Mouse (Mus musculus): ENCODE measurements at regions not wholly inside any gene's neighbourhood (a gene's known extent, or its start where the extent isn't known, plus 50 kb on each side); places are given as distances from the start of the nearest gene placed in this dataset.

DNA sequence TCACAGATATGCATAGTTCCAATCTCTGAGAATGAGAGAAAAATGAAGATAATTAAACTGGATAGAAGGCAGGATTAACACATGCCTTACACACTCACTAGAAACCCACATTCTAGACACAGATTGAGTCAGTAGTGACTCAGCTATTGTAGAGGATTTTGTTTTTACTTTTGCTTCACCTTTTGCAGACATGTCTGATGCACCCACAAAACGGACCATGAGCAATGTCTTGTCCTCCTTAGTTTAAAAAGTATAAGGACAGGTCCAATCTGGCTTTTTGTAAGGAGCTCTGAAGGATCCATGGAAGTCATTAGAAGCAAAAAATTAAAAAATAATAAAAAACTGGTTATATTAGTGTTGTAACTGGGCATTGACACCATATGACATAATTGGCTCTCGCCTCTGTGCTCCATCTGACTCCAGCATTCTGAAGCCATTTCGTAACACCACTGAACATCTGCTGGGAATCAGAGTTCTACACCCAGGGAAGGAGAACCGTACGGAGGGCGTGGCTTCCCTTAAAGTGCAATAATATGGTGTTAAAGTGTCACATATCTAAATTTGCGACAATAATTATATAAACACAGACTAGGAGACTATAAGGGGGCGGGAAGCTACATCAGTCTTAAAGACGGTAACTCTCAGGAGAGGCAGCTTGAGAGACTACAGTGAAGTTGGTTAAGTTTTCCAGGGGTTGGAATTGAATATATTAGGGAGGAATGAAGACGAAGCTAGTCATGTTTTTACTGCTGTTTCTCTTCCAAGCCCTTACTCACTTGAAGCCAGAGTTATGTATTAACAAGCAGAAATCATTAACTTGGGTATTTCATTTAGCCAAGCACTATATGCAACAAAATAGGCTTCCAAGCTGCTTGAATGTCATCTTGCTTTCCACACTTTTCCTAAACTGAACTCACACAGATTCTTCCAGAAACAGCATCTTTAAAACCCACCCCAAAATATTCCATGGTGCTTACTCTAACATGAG lies 558.0 kb downstream of the Ebf1 start:
- DNase-seq = no peak

DNA sequence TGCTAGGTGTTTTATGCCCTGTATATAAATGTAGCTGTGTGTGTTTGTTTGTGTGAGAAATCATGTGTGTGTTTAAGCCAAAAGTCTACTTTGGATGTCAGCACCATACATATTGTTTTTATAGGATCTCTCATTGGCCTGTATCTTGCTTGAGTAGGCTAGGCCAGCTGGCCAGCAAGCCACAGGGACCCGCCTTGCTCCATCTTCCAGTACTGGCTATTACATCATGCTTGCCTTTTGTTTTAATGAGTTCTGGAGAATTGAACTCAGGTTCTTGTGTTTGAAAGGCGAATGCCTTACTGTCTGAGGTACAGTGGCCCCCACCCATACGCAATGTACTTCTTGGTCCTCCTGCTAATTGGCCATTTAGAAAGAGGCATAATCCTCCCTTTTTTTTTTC lies 559.9 kb downstream of the Ebf1 start:
- DNase-seq = no peak

- DNase-seq = no peak
Measured at GRCm38 (mm10) chr11:45178036-45178435, 560.9 kb downstream of the Ebf1 start.

- DNase-seq = no peak
Measured at GRCm38 (mm10) chr11:45179019-45179418, 561.9 kb downstream of the Ebf1 start.

DNA sequence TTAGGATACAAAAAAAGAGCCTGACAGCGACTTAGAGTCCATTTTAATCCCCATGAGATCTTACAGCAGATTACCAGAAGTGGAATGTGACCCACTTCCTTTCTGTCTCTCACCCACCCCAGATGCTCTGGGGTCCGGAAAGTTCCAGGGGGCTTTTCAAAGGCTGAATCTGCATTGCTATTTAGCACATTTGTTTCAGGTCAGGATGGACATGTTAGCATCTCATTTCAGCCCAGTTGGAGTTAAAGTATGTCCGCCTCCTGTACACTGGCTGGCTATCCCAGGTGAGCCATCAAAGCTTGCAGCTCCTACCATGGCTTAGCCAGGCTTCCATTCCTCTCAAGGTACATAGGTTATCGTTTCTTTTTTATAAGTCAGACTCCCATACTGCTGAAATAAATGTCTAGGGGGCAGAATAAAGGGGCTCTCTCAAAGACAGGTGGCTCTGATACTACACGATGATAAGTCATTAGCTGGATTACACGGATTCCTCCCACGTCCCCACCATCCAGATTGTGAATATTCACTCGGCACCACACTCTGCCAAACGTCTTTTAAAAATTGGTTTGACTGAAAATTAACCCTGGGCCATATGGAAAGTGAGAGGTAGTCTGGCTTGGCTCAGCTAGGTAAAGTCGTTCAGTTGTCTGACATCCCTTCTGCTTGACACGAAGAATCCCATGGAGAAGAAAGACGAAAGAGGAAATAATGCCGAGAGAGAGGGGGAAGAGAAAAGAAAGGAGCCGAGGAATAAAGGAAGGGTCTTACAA lies 573.7 kb downstream of the Ebf1 start:
- no peak for DNase-seq

GRCm38 (mm10) chr11:45191392-45192189 lies 574.5 kb downstream of the Ebf1 start:
- no peak for DNase-seq

DNA sequence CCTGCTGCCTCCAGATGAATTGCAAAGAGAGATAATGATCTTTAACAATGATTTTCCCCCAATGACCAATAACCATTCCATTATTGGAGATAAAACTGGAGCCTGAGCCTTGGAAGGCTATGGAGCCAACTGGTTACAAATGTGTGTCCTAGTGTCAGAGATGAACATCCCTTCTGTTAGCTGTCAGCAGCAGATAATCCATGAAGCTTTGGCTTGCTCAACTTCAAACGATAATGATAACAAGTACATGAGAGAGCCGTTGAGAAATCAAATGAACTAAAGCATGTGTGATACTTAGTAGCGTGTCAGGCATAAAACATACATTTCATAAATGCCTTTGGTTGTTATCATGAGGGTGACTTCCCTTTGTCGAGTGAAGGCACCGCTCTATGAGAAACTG lies 576.2 kb downstream of the Ebf1 start:
- DNase-seq = no peak

- DNase-seq = no peak
Measured at GRCm38 (mm10) chr11:45199520-45199919, 582.4 kb downstream of the Ebf1 start.

DNA sequence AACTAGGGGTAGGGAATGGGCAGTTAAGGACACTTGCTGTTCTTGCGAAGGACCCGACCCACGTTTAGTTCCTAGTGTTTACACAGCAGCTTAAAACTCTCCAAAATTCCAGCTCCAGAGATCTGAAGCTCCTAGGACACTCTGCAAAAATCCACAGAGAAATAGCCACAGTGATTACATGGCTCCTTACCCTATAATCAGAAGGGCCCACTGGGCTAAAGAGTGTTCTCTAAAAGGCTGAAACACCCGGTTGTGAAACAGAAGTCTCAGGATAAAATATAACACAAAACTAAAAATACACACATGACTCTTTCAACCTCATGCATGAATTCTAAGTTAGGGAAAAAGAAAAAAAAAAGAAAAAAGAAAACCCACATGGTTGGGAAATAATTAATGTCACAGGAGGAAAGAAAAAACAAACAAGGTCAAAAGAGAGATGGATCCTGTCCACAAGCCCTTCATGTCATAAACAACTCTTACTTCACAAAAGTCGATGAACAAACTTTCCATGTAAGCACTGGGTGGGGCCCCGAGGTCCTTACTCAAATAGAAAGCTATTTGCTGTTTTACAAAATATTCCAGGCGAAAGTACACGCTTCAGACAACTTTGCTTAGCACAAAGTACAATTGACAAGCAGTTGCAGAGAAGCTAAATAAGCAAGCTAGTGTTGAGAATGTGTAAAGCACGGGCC lies 583.7 kb downstream of the Ebf1 start:
- DNase-seq = no peak

DNA sequence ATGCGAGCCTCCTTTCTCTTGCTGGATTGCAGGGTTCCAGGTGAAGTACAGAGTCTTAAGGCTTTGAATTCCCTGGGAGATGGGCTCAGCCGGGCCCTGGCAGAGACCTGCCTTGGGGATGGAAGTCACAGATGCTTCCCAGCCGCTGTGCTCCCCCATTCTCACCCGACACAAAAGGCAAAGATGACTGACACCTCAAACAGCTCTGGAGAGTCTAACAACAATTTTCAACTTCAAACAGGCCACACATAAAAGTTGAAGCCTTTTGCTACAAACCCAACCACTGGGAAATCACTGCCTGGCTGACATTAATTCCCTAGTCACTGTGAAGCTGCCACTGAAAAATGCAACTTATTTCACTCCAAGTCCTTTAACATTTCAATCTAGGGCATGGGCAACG lies 586.3 kb downstream of the Ebf1 start:
- DNase-seq = no peak

GRCm38 (mm10) chr11:45206611-45207525 lies 589.8 kb downstream of the Ebf1 start:
- no peak for DNase-seq

GRCm38 (mm10) chr11:45214096-45214495 lies 597.0 kb downstream of the Ebf1 start:
- peak in 1 of 2 experiments; percentile 5 for DNase-seq

DNA sequence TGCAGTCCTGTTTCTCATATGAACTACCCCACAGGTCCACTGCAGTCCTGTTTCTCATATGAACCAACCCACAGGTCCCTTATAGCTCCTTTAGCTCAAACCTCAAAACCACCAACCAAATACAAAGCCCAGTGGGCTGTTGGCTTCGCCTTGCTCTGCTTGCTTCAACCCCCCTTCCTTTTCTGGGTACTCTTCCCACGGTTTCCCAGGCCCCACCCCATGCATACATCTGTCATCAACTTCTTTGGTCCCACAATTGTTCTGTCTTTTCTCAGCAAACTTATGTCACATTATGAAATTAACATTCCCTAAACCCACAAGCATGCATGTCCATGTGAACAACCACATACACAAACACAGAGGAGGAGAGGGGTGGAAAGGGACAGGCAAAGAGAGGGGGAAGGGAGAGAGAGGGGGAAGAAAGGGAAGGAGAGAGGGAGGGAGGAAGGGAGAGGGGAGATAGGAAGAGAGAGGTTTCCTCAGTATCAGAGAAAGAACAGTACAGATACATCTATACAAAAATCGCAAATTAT lies 599.9 kb downstream of the Ebf1 start:
- no peak for DNase-seq

GRCm38 (mm10) chr11:45219239-45219638 lies 602.1 kb downstream of the Ebf1 start:
- no peak for DNase-seq

DNA sequence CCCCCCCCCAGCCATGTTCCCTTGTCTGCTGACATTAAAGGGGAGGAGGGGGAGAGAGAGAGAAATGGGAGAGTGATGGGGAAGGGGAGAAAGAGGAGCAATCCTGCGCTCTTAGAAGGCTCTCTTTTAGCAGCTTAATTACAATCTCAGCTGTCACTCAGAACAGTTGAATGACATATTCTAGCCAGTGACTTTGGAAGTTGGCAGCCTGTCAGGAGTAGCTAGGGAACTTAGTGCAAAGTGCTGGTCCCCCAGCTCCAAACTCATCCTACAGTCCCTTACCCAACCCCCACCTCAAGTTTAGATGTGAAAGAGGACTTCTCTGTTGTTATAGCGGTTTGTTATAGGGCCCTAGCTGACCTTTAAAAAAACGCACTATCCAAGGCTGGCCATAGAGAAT lies 604.9 kb downstream of the Ebf1 start:
- no peak for DNase-seq

DNA sequence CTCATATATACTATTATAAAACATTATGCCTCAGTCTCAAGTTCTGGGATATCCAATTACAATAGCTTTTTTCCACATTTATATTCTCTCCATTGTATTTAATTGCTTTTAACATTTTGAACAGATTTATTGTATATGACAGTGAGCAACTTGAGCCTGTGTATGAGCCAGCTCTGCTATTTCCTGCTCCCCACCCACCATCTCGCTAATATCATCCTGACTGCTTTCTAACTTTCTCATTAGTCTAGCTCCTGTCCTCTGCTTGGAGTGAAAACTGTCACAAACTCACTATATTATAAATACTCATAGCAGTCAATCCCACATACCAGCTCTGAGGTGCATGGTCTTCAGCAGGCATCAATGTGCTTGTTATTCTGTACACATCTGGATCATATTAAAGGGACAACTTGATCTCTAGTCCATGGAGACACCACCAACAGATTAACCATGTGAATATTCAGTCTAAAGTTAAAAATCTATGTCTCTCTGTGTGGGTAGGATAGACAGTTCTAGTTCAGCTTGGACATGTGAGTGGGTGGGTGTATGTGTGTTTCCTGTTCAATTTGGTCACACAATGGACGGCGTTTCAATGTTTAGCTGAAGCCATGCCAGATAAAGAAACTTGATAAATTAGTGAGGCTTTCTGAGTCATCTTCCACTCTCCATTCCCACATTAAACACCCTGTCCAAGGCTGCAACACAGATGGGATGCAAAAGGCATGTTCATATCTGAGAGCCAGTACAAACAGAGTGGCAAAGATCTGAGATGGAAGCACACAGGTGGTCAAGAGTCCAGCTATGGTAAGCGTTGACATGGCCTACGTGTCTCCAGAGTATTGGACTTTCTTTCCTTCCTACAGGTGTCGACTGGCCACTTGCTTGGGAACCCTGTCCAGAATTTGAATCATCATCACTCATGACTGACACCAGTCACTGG lies 616.1 kb upstream of the Clint1 start:
- no peak for DNase-seq

DNA sequence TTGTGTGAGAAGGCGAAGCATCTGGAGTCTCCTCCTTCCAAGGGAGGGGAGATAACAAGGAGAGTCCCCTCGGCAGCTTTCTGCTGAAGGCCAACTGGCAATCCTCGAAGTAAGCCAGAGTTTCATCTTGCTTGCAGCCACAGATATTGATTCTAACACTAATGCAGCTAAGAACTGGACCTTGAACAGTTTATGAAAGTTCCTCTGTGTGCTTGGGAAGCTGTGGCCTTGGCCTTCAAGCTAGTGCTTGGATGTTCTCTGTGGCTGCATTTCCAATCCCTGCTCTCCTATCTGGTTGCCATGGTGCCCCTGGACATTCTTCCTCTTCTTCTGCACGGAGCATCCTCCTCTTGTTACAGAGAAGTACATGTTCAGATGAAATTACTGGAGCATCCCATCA lies 614.8 kb upstream of the Clint1 start:
- no peak for DNase-seq

- no peak for DNase-seq
Measured at GRCm38 (mm10) chr11:45239044-45239443, 612.8 kb upstream of the Clint1 start.

GRCm38 (mm10) chr11:45240419-45240818 lies 611.4 kb upstream of the Clint1 start:
- DNase-seq = no peak

DNA sequence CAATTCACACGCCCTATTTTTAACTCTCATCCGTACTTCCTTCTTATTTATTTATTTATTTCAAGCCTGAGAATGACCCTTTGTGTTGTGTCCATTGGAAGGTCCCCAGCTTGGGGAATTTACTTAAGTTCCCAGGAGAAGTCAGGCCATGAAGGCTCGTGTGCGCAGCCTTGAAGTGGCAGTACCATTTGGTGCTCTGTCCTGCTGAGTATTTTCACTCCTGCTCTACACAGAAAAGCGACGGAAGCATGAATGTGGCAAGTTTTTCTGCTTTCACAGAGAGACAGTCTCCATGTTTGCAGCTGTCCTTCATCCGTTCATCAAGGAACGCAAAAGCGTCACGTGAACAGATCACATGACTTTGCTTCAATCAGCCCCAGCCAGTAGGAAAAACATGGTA lies 610.2 kb upstream of the Clint1 start:
- DNase-seq = no peak
